Mouse (Mus musculus) urinary bladder, adult 18-20 months (tissue): ENCODE measurements around the gene Smtnl2.

Experiments used
- DNase-seq, 2 experiments: peaks; one replicate each; pipeline ENCODE4 v3.0.0; 2022; ENCODE audit warnings: low spot score in 2 of 2, mixed read lengths in 2 of 2

The Smtnl2 gene

GRCm38 (mm10) chr11:72402017-72402416, 9.5 kb downstream of the Smtnl2 start:
- no peak for DNase-seq

GRCm38 (mm10) chr11:72401068-72401467, 10.4 kb downstream of the Smtnl2 start:
- no peak for DNase-seq

- no peak for DNase-seq
Measured at GRCm38 (mm10) chr11:72397811-72398525, 13.5 kb downstream of the Smtnl2 start.

- DNase-seq, result peak in 1 of 2 experiments; percentile 60
Measured at GRCm38 (mm10) chr11:72397072-72397471, 14.4 kb downstream of the Smtnl2 start.

- no peak for DNase-seq
Measured at GRCm38 (mm10) chr11:72396621-72397020, 14.9 kb downstream of the Smtnl2 start.

GRCm38 (mm10) chr11:72395652-72396051, 15.9 kb downstream of the Smtnl2 start:
- DNase-seq, result no peak

- DNase-seq, result no peak
Measured at GRCm38 (mm10) chr11:72394694-72395093, 16.8 kb downstream of the Smtnl2 start.

- DNase-seq, result no peak
Measured at GRCm38 (mm10) chr11:72393669-72394068, 17.8 kb downstream of the Smtnl2 start.

GRCm38 (mm10) chr11:72393243-72393642, 18.3 kb downstream of the Smtnl2 start:
- no peak for DNase-seq

GRCm38 (mm10) chr11:72391181-72391580, 20.3 kb downstream of the Smtnl2 start:
- DNase-seq, result no peak

- DNase-seq, result no peak
Measured at GRCm38 (mm10) chr11:72389407-72390142, 21.9 kb downstream of the Smtnl2 start.

- DNase-seq, result no peak
Measured at GRCm38 (mm10) chr11:72388113-72388529, 23.4 kb downstream of the Smtnl2 start.

- DNase-seq, result no peak
Measured at GRCm38 (mm10) chr11:72379351-72379750, 32.2 kb downstream of the Smtnl2 start.

- DNase-seq, result no peak
Measured at GRCm38 (mm10) chr11:72378222-72378621, 33.3 kb downstream of the Smtnl2 start.

GRCm38 (mm10) chr11:72376562-72376961, 35.0 kb downstream of the Smtnl2 start:
- DNase-seq, result no peak

- DNase-seq, result no peak
Measured at GRCm38 (mm10) chr11:72369904-72370672, 41.4 kb downstream of the Smtnl2 start.

GRCm38 (mm10) chr11:72367934-72368674, 43.4 kb downstream of the Smtnl2 start:
- no peak for DNase-seq

GRCm38 (mm10) chr11:72366126-72366525, 45.4 kb downstream of the Smtnl2 start:
- no peak for DNase-seq

- DNase-seq, result no peak
Measured at GRCm38 (mm10) chr11:72364526-72364925, 47.0 kb downstream of the Smtnl2 start.

GRCm38 (mm10) chr11:72363523-72364240, 47.8 kb downstream of the Smtnl2 start:
- no peak for DNase-seq

GRCm38 (mm10) chr11:72362347-72362741, 49.2 kb downstream of the Smtnl2 start, which contains the start of gene Tekt1:
Tekt1 (minus strand) TSS chr11:72362442.
- DNase-seq, result no peak
